Mouse (Mus musculus): ENCODE data around the gene Hist1h2be.

DNA sequence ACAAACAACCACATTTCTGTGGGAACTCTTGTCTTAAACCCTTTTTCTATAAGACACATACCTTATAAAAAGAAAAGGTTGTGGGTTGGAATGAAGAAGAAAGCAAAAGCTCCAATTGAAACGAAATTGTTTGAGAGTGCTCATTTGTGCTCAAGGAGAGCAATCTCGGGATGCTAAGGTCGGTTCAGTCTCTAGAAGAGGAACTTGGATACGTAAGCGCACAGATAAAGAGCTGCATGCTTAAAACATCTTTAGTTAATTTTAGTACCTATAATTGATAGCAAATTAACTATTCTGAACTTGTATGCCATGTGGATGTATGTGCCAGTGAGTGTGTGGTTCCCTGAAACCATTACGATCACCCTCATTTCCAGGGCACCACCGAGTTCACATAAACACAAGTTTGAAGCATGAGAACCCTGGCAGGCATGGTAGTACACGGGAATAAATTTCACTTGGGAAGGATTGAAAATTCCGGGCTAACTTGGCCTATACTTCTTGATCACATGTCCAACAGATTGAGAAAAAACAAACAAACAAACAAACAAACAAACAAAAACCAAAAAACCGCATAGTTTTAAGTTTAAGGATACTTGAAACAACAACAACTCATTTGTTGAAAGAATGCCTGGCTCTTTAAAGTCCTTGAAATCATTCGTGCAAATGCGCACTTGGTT is 730 bp downstream of the Hist1h2be start:
- TF ChIP-seq POLR2A (IDR thresholded peaks at IDR 0.05; ENCODE audit: borderline replicate concordance, extremely low read depth, low read depth, low read length) (no peak), CTCF (IDR thresholded peaks at IDR 0.05; ENCODE audit: insufficient read depth, low read length) (no peak)

Data from lung, adult 2 months (tissue).